Mouse (Mus musculus) kidney, adult 8-10 months (tissue): ENCODE results near the gene Zfp213.
"Not testable (repeated sequence)": the region's sequence is repeated elsewhere in the genome, so short reads cannot be mapped to it uniquely, and the experiment has no call there.

Experiments
- DNase-seq, 2 experiments: peaks; one replicate each; pipeline ENCODE4 v3.0.0; 2022

Gene Zfp213

GRCm38 (mm10) chr17:23543325-23543724 is 20.7 kb downstream of the Zfp213 start:
- DNase-seq: no peak

- DNase-seq: no peak
Observed at GRCm38 (mm10) chr17:23542835-23543234, 21.2 kb downstream of the Zfp213 start.

- DNase-seq: no peak
Observed at GRCm38 (mm10) chr17:23542004-23542720, 21.9 kb downstream of the Zfp213 start.

GRCm38 (mm10) chr17:23540605-23541475 is 23.2 kb downstream of the Zfp213 start:
- no peak for DNase-seq

GRCm38 (mm10) chr17:23540106-23540505 is 23.9 kb downstream of the Zfp213 start:
- DNase-seq: no peak

GRCm38 (mm10) chr17:23539608-23540007 is 24.4 kb downstream of the Zfp213 start:
- DNase-seq: no peak

- no peak for DNase-seq
Observed at GRCm38 (mm10) chr17:23538299-23539015, 25.6 kb downstream of the Zfp213 start.

- no peak for DNase-seq
Observed at GRCm38 (mm10) chr17:23537554-23538255, 26.3 kb downstream of the Zfp213 start.

- not testable (repeated sequence) for DNase-seq
Observed at GRCm38 (mm10) chr17:23535046-23535788, 28.8 kb downstream of the Zfp213 start.

GRCm38 (mm10) chr17:23533591-23534490 is 30.2 kb downstream of the Zfp213 start:
- DNase-seq: not testable (repeated sequence)

GRCm38 (mm10) chr17:23531408-23531807 is 32.6 kb downstream of the Zfp213 start:
- not testable (repeated sequence) for DNase-seq

GRCm38 (mm10) chr17:23522941-23523732 is 40.9 kb downstream of the Zfp213 start:
- DNase-seq: not testable (repeated sequence)

GRCm38 (mm10) chr17:23518701-23519423 is 45.2 kb downstream of the Zfp213 start:
- DNase-seq: no peak
